Mouse (Mus musculus) CH12.LX (cell line): ENCODE results near the gene Jaml. TPM values are rescaled to one million over a fixed set of nuclear protein-coding genes. Genes with fewer than 3 reads are reported as not detected.

Source experiments
- DNase-seq: peaks from one replicate; pipeline ENCODE4 v3.0.0-alpha.2; 2013; ENCODE audit errors: extremely low read depth
- H3K27ac ChIP-seq: 2 replicates; pipeline ENCODE4 v1.5.1; 2012; ENCODE audit warnings: low read depth, mild to moderate bottlenecking, control low read depth, moderate library complexity; ENCODE audit not compliant: insufficient read depth
- H3K27me3 ChIP-seq: replicated peaks from 2 replicates; pipeline ENCODE3; 2012; ENCODE audit warnings: inconsistent platforms
- H3K36me3 ChIP-seq, 2 experiments: replicated peaks in 1 of 2; 2 replicates each; pipeline versions ENCODE3 to v1.6.1; 2012; ENCODE audit warnings: inconsistent platforms in 1 of 2, low read length in 1 of 2, mild to moderate bottlenecking in 1 of 2, mixed read lengths in 1 of 2, moderate library complexity in 1 of 2; ENCODE audit not compliant: control insufficient read depth in 1 of 2, insufficient read depth in 1 of 2
- H3K4me1 ChIP-seq, 2 experiments: 2 replicates each; pipeline ENCODE4 v1.6.1; 2012; ENCODE audit warnings: inconsistent platforms in 1 of 2, moderate library complexity in 1 of 2; ENCODE audit not compliant: insufficient read depth in 2 of 2, control insufficient read depth in 1 of 2
- H3K4me2 ChIP-seq: 2 replicates; pipeline ENCODE4 v1.6.1; 2012; ENCODE audit warnings: low read depth, mild to moderate bottlenecking, control low read depth; ENCODE audit not compliant: poor library complexity, insufficient read depth, severe bottlenecking
- H3K4me3 ChIP-seq, 3 experiments: fragments of 150-350 bp in 1 of 3; sonication (generic) in 1 of 3; replicated peaks in 1 of 3; 2 replicates each; pipeline versions ENCODE3 to v1.5.1; 2011 to 2012; ENCODE audit warnings: low read depth in 2 of 3, low read length in 2 of 3, mild to moderate bottlenecking in 2 of 3, moderate library complexity in 2 of 3, control low read depth in 1 of 3, improper control_type of control experiment in 1 of 3, inconsistent platforms in 1 of 3, mixed read lengths in 1 of 3; ENCODE audit not compliant: poor library complexity in 1 of 3
- H3K79me2 ChIP-seq: replicated peaks from 2 replicates; pipeline ENCODE4 v1.6.1; 2012; ENCODE audit warnings: mild to moderate bottlenecking, moderate library complexity; ENCODE audit not compliant: control insufficient read depth, poor library complexity, insufficient read depth, severe bottlenecking; ENCODE audit errors: extremely low read depth
- H3K9ac ChIP-seq: 2 replicates; pipeline ENCODE4 v1.6.1; 2012; ENCODE audit warnings: low read depth, mild to moderate bottlenecking, control low read depth, moderate library complexity; ENCODE audit not compliant: insufficient read depth
- H3K9me3 ChIP-seq: replicated peaks from 2 replicates; pipeline ENCODE3; 2012; ENCODE audit warnings: low read length, inconsistent platforms, mixed read lengths
- BHLHE40 ChIP-seq: IDR thresholded peaks from 2 replicates; pipeline ENCODE4 v1.6.1; 2011; ENCODE audit warnings: mild to moderate bottlenecking, low read depth, low read length, improper control_type of control experiment
- CHD2 ChIP-seq: IDR thresholded peaks from 2 replicates; pipeline ENCODE4 v1.6.1; 2011; ENCODE audit warnings: low read length, improper control_type of control experiment
- ELF1 ChIP-seq: IDR thresholded peaks from 2 replicates; pipeline ENCODE4 v1.6.1; 2014; ENCODE audit warnings: low read depth, mild to moderate bottlenecking, inconsistent platforms, low read length, improper control_type of control experiment
- ETS1 ChIP-seq: conservative IDR thresholded peaks from 2 replicates; pipeline ENCODE4 v1.6.1; 2012; ENCODE audit warnings: low read depth, mild to moderate bottlenecking, inconsistent platforms, low read length, improper control_type of control experiment, moderate library complexity
- HCFC1 ChIP-seq: IDR thresholded peaks from 2 replicates; pipeline ENCODE4 v1.6.1; 2012; ENCODE audit warnings: low read depth, mild to moderate bottlenecking, inconsistent platforms, low read length, improper control_type of control experiment
- IRF4 ChIP-seq: IDR thresholded peaks from 2 replicates; pipeline ENCODE4 v1.6.1; 2014; ENCODE audit warnings: low read depth, mild to moderate bottlenecking, inconsistent platforms, low read length, improper control_type of control experiment
- JUN ChIP-seq: IDR thresholded peaks from 2 replicates; pipeline ENCODE4 v1.6.1; 2011; ENCODE audit warnings: low read depth, mild to moderate bottlenecking, low read length, improper control_type of control experiment, moderate library complexity; ENCODE audit not compliant: insufficient read depth
- JUND ChIP-seq: conservative IDR thresholded peaks from 2 replicates; pipeline ENCODE4 v1.6.1; 2011; ENCODE audit warnings: low read depth, low read length, improper control_type of control experiment
- KAT2A ChIP-seq: IDR thresholded peaks from 2 replicates; pipeline ENCODE4 v1.6.1; 2012; ENCODE audit warnings: low read length, improper control_type of control experiment, inconsistent platforms; ENCODE audit not compliant: insufficient replicate concordance
- MAX ChIP-seq: IDR thresholded peaks from 2 replicates; pipeline ENCODE4 v1.6.1; 2011; ENCODE audit warnings: low read length, improper control_type of control experiment
- MAZ ChIP-seq: IDR thresholded peaks from 2 replicates; pipeline ENCODE4 v1.6.1; 2012; ENCODE audit warnings: low read depth, mild to moderate bottlenecking, inconsistent platforms, low read length, improper control_type of control experiment, moderate library complexity
- MEF2A ChIP-seq: IDR thresholded peaks from 2 replicates; pipeline ENCODE4 v1.6.1; 2014; ENCODE audit warnings: low read depth, mild to moderate bottlenecking, inconsistent platforms, low read length, improper control_type of control experiment, borderline replicate concordance
- MXI1 ChIP-seq: IDR thresholded peaks from 2 replicates; pipeline ENCODE4 v1.6.1; 2011; ENCODE audit warnings: mild to moderate bottlenecking, low read depth, low read length, improper control_type of control experiment
- MYC ChIP-seq: IDR thresholded peaks from 2 replicates; pipeline ENCODE4 v1.6.1; 2011; ENCODE audit warnings: low read depth, mild to moderate bottlenecking, improper control_type of control experiment, low read length
- NELFE ChIP-seq: IDR thresholded peaks from 2 replicates; pipeline ENCODE4 v1.6.1; 2011; ENCODE audit warnings: low read depth, low read length, improper control_type of control experiment
- NRF1 ChIP-seq: IDR thresholded peaks from 2 replicates; pipeline ENCODE4 v1.6.1; 2014; ENCODE audit warnings: low read depth, mild to moderate bottlenecking, inconsistent platforms, low read length, improper control_type of control experiment, moderate library complexity
- PAX5 ChIP-seq: IDR thresholded peaks from 2 replicates; pipeline ENCODE4 v1.6.1; 2012; ENCODE audit warnings: low read length, inconsistent platforms, mixed read lengths
- POLR2A ChIP-seq: IDR thresholded peaks from 2 replicates; pipeline ENCODE4 v1.6.1; 2011; ENCODE audit warnings: low read depth, mild to moderate bottlenecking, improper control_type of control experiment, low read length
- RCOR1 ChIP-seq: conservative IDR thresholded peaks from 2 replicates; pipeline ENCODE4 v1.6.1; 2012; ENCODE audit warnings: low read depth, mild to moderate bottlenecking, inconsistent platforms, low read length, improper control_type of control experiment
- SIN3A ChIP-seq: IDR thresholded peaks from 2 replicates; pipeline ENCODE4 v1.6.1; 2012; ENCODE audit warnings: low read length, improper control_type of control experiment, inconsistent platforms
- SMC3 ChIP-seq: IDR thresholded peaks from 2 replicates; pipeline ENCODE4 v1.6.1; 2011; ENCODE audit warnings: low read depth, low read length, improper control_type of control experiment
- TBP ChIP-seq: conservative IDR thresholded peaks from 2 replicates; pipeline ENCODE4 v1.6.1; 2011; ENCODE audit warnings: low read depth, low read length, improper control_type of control experiment
- TCF12 ChIP-seq: IDR thresholded peaks from 2 replicates; pipeline ENCODE4 v1.6.1; 2014; ENCODE audit warnings: low read depth, mild to moderate bottlenecking, inconsistent platforms, low read length, improper control_type of control experiment
- UBTF ChIP-seq: IDR thresholded peaks from 2 replicates; pipeline ENCODE4 v1.6.1; 2012; ENCODE audit warnings: low read depth, mild to moderate bottlenecking, inconsistent platforms, low read length, improper control_type of control experiment, moderate library complexity
- USF1 ChIP-seq: IDR thresholded peaks from 2 replicates; pipeline ENCODE4 v1.6.1; 2014; ENCODE audit warnings: low read depth, mild to moderate bottlenecking, inconsistent platforms, low read length, improper control_type of control experiment
- ZNF384 ChIP-seq: IDR thresholded peaks from 2 replicates; pipeline ENCODE4 v1.6.1; 2012; ENCODE audit warnings: low read depth, low read length, improper control_type of control experiment, inconsistent platforms
- dilution Hi-C: fragments of 300-500 bp; cut with MboI; formaldehyde crosslinking; loops from 2 replicates; pipeline ENCODE4 v1.14.3; 2020; ENCODE audit warnings: low sequenced_read_pairs; ENCODE audit not compliant: extremely low pct_unique_long_range_greater_than_20kb, extremely low pct_ligation_motif_present
- in situ Hi-C: fragments of 300-500 bp; cut with MboI; formaldehyde crosslinking; loops from 3 replicates; pipeline ENCODE4 v1.14.3; 2019; ENCODE audit warnings: low sequenced_read_pairs, low pct_ligation_motif_present, low pct_unique_long_range_greater_than_20kb, mixed read lengths
- polyA plus RNA-seq: library from polyadenylated mRNA; unstranded; fragments of >175 nt; gene quantifications from 2 replicates; pipeline ENCODE4 v1.2.1, GENCODE M21; 2012; ENCODE audit warnings: low read depth; ENCODE audit not compliant: insufficient read length
- total RNA-seq, 2 experiments: library from RNA; depleted of rRNA; stranded (reverse); fragments of 300-350 nt in 1 of 2; fragments of >200 nt in 1 of 2; gene quantifications; 2 replicates each; pipeline ENCODE4 v1.2.3; 2012 to 2014

Gene Jaml
- total and polyA plus RNA-seq, 3 experiments, result 0.51 to 1.1 (median 0.87) TPM

DNA sequence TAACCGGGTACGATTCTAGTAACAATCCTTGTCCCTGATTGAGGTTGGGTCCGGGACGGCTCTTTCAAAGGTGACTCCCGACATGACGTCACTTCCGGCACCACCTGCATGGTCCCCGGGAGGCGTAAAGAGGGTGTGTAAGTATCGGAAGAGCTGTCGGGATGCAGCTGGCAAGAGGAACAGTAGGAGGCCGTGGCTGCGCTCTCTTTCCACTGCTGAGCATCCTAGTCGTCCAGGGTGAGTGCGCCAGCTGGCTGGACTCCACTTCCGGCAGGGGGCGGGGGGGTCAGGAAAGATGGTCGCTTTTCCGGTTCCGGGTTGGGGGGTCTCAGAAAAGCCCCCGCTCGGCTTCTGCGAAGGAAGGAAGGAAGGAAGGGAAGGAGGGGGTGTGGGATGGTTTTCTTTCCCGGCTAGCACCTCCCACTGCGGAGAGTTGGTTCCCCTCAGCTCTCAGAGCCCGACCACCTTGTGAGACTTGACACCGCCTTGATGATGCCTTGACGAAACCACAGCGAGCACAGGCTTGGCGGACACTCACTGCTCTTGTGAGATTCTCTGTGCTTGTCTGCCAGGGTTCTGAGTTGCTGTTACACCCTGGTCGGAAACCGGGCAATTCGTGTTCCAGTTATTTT, 23.8 kb upstream of the Jaml start, which contains the start of gene Mpzl3:
TSS of gene Mpzl3 (plus strand) at position 105 of the 632 bp plus-strand sequence.
- H3K27me3 ChIP-seq, result no peaks in the 10 kb centered on the region
- H3K4me3 ChIP-seq, result peak within 1 kb of the TSS; percentile 54 to 70 (median 70)
- peak; percentile 93 for DNase-seq
- 0 out of 2 replicates have a peak, but pooled peaks cover 3% of the 10 kb centered on the region for H3K79me2 ChIP-seq
- H3K4me2 ChIP-seq, result peak within 1 kb of the TSS; percentile 37; the same call in 1 of the 2 replicates
- dilution Hi-C loops (no loop called here), in situ Hi-C loops (no loop called here)
- H3K9ac ChIP-seq, result peak within 1 kb of the TSS; percentile 83
- H3K4me1 ChIP-seq, result peaks cover 5 to 18% of the 10 kb centered on the region in 2 experiments
- peak within 1 kb of the TSS; percentile 91 for H3K27ac ChIP-seq
- no peak for TF ChIP-seq USF1
- TF ChIP-seq SIN3A, result peak; percentile 86
- peak; percentile 34 for TF ChIP-seq ETS1
- 0 out of 2 replicates have a peak, but pooled peaks have one; percentile 36 for TF ChIP-seq MYC
- no peak; the same call in 1 of the 2 replicates for TF ChIP-seq MEF2A
- no peak for TF ChIP-seq ZNF384
- peak; percentile 60; the same call in 1 of the 2 replicates for TF ChIP-seq JUN
- no peak; the same call in 1 of the 2 replicates for TF ChIP-seq NELFE
- TF ChIP-seq TCF12, result peak; percentile 75
- TF ChIP-seq MXI1, result peak; percentile 69; the same call in 1 of the 2 replicates
- 0 out of 2 replicates have a peak, but pooled peaks have one; percentile 22 for TF ChIP-seq NRF1
- peak; percentile 88 for TF ChIP-seq JUND
- TF ChIP-seq BHLHE40, result 0 out of 2 replicates have a peak, but pooled peaks have one; percentile 25
- peak; percentile 81 for TF ChIP-seq TBP
- no peak for TF ChIP-seq SMC3
- no peak for TF ChIP-seq PAX5
- TF ChIP-seq ELF1, result peak; percentile 91
- peak; percentile 89 for TF ChIP-seq HCFC1
- peak; percentile 56 for TF ChIP-seq POLR2A
- TF ChIP-seq IRF4, result peak; percentile 52
- TF ChIP-seq RCOR1, result peak; percentile 68; the same call in 1 of the 2 replicates
- peak; percentile 53 for TF ChIP-seq MAX
- TF ChIP-seq UBTF, result no peak
- TF ChIP-seq CHD2, result peak; percentile 88
- peak; percentile 82; the same call in 1 of the 2 replicates for TF ChIP-seq KAT2A
- peak; percentile 91; the same call in 1 of the 2 replicates for TF ChIP-seq MAZ
- no peaks in the 10 kb centered on the region for H3K9me3 ChIP-seq
- H3K36me3 ChIP-seq, result no peaks in the 10 kb centered on the region
